30 mouse cellular contexts compared by ENCODE assay signal in genomic region chr10:30279978-30280377, GRCm38 (mm10).
A peak's percentile ranks its signal among the peaks of the same experiment; 100 is the strongest.
DNase-seq lines count a peak whose midpoint lies in the region; ATAC-seq and TF ChIP-seq lines count a peak whose summit lies in the region.
"Had no signal": no experiment of that assay in that cellular context is flagged by ENCODE, and none has a peak within 500 bp of the region (broad histone marks: within the 10 kb centered on the region; RNA-seq: fewer than 3 reads in every experiment).

No protein-coding gene starts in this region.

- ATAC-seq in kidney, embryonic 15.5 days (replicated peaks; ENCODE audit: low FRiP score): peak; percentile 93
- ATAC-seq in stomach, postnatal 0 days (ENCODE audit: low FRiP score, low TSS enrichment): no peak
- ATAC-seq: intestine, embryonic 16.5 days; midbrain, embryonic 15.5 days; Patski had no signal

- no peaks in the 10 kb centered on the region for H3K36me3 ChIP-seq in kidney, embryonic 15.5 days
- H3K36me3 ChIP-seq in stomach, postnatal 0 days (ENCODE audit: control insufficient read depth, insufficient read depth, low read length): no peaks in the 10 kb centered on the region
- H3K36me3 ChIP-seq: G1E; heart, embryonic 10.5 days; lung, embryonic 15.5 days; midbrain, embryonic 15.5 days; neural tube, embryonic 12.5 days had no signal

- H3K27ac ChIP-seq in kidney, embryonic 15.5 days: peak overlapping the region; percentile 64
- H3K27ac ChIP-seq in stomach, postnatal 0 days (replicated peaks): no peak overlapping the region
- H3K27ac ChIP-seq: gastrocnemius, adult 2 months; heart, embryonic 10.5 days; hindbrain, embryonic 14.5 days; left cerebral cortex, adult 2 months; liver, embryonic 14.5 days; lung, embryonic 15.5 days; midbrain, embryonic 15.5 days; neural tube, embryonic 12.5 days had no signal

- H3K4me1 ChIP-seq in kidney, embryonic 15.5 days: peaks cover 11% of the 10 kb centered on the region
- no peaks in the 10 kb centered on the region for H3K4me1 ChIP-seq in stomach, postnatal 0 days (replicated peaks; ENCODE audit: control insufficient read depth, insufficient read depth)
- H3K4me1 ChIP-seq: heart, embryonic 10.5 days; lung, embryonic 15.5 days; midbrain, embryonic 15.5 days; neural tube, embryonic 12.5 days had no signal

- no peak overlapping the region for H3K4me3 ChIP-seq in kidney, embryonic 15.5 days (replicated peaks)
- no peak overlapping the region for H3K4me3 ChIP-seq in stomach, postnatal 0 days (ENCODE audit: low read depth, low read length)
- H3K4me3 ChIP-seq: gastrocnemius, adult 2 months; heart, embryonic 10.5 days; left cerebral cortex, adult 2 months; lung, embryonic 15.5 days; midbrain, embryonic 15.5 days; neural tube, embryonic 12.5 days had no signal

- 0 out of 2 replicates have a peak overlapping the region, but pooled peaks have one; percentile 14 for H3K4me2 ChIP-seq in kidney, embryonic 15.5 days
- no peak overlapping the region for H3K4me2 ChIP-seq in stomach, postnatal 0 days (replicated peaks; ENCODE audit: low read depth)
- H3K4me2 ChIP-seq: hindbrain, embryonic 14.5 days; lung, embryonic 15.5 days; midbrain, embryonic 15.5 days; neural tube, embryonic 12.5 days had no signal

- no peak for DNase-seq in kidney, adult 8-10 months
- peak; percentile 9 for DNase-seq in embryo, embryonic 11.5 days (ENCODE audit: low read depth, low spot score)
- DNase-seq in forelimb bud, embryonic 11.5 days (ENCODE audit: low read depth, low spot score): peak; percentile 58
- peak; percentile 36 for DNase-seq in mesoderm, embryonic 11.5 days (ENCODE audit: low read depth, low spot score)
- DNase-seq in stomach, postnatal 0 days (ENCODE audit: low spot score): no peak
- no peak for DNase-seq in heart, adult 8-10 months (ENCODE audit: low spot score)
- DNase-seq: adrenal gland, adult 2 months; B cell, adult 2 months; cerebellum, adult 11-12 months; cerebellum, postnatal 10 days; gastrocnemius, adult 2 months; heart, postnatal 4 days; layer of hippocampus, adult 9-11 months; left cerebral cortex, postnatal 4 days; lung, postnatal 4 days; right cerebral cortex, postnatal 25 days; spleen, adult 18-20 months; thymus, postnatal 14 days had no signal

- no peak overlapping the region for H3K9ac ChIP-seq in kidney, embryonic 15.5 days
- H3K9ac ChIP-seq in stomach, postnatal 0 days (ENCODE audit: low read length): no peak overlapping the region
- H3K9ac ChIP-seq: hindbrain, embryonic 14.5 days; liver, embryonic 14.5 days; lung, embryonic 15.5 days; midbrain, embryonic 15.5 days; neural tube, embryonic 12.5 days had no signal

- no peak for TF ChIP-seq EP300 in stomach, postnatal 0 days (optimal IDR thresholded peaks at IDR 0.05)

- H3K27me3 ChIP-seq in kidney, embryonic 15.5 days: no peaks in the 10 kb centered on the region
- H3K27me3 ChIP-seq in stomach, postnatal 0 days (ENCODE audit: control insufficient read depth, insufficient read depth, low read length): no peaks in the 10 kb centered on the region
- H3K27me3 ChIP-seq: CH12.LX; lung, embryonic 15.5 days; midbrain, embryonic 15.5 days; neural tube, embryonic 12.5 days had no signal

- WGBS in kidney, embryonic 15.5 days: 11% methylated on average over 3 of the region's 3 CpGs
- WGBS in stomach, postnatal 0 days: 45% methylated on average over 3 of the region's 3 CpGs

- H3K9me3 ChIP-seq in kidney, embryonic 15.5 days (replicated peaks): peaks cover 2% of the 10 kb centered on the region; the same call in 1 of the 2 replicates
- no peaks in the 10 kb centered on the region for H3K9me3 ChIP-seq in stomach, postnatal 0 days (ENCODE audit: control insufficient read depth, low read length)
- H3K9me3 ChIP-seq: G1E; heart, embryonic 10.5 days; lung, embryonic 15.5 days; midbrain, embryonic 15.5 days; neural tube, embryonic 12.5 days had no signal

- no peak for TF ChIP-seq CTCF in stomach, postnatal 0 days (IDR thresholded peaks at IDR 0.05; ENCODE audit: low read depth)

Comparison
In these comparisons a context has a peak if more than half of its experiments do, and no peak if none do; other contexts are left out.
1. DNase-seq: peak in embryo, embryonic 11.5 days (single experiment), forelimb bud, embryonic 11.5 days (single experiment) and mesoderm, embryonic 11.5 days (single experiment); none in kidney, adult 8-10 months (0 of 2), stomach, postnatal 0 days (single experiment) and heart, adult 8-10 months (single experiment).